In genomic region chr19:46479306-46480075, GRCm38 (mm10) we compare ENCODE assay signal across 7 mouse cellular contexts. TPM values are rescaled to one million over a fixed set of nuclear protein-coding genes. Genes with fewer than 3 reads are reported as not detected.
A peak's percentile ranks its signal among the peaks of the same experiment; 100 is the strongest.
DNase-seq lines count a peak whose midpoint lies in the region; ATAC-seq and TF ChIP-seq lines count a peak whose summit lies in the region.

No protein-coding gene starts in this region.

- TF ChIP-seq CTCF in spleen, adult 2 months (IDR thresholded peaks at IDR 0.05; ENCODE audit: extremely low read depth, insufficient read depth, insufficient read length, insufficient replicate concordance), result no peak
- no peak for TF ChIP-seq CTCF in liver, postnatal 0 days (IDR thresholded peaks at IDR 0.05; ENCODE audit: low read depth)

- peak overlapping the region; percentile 16; the same call in 1 of the 2 replicates for H3K9ac ChIP-seq in heart, embryonic 15.5 days
- no peak overlapping the region for H3K9ac ChIP-seq in liver, postnatal 0 days (replicated peaks)

- no peak for DNase-seq in spleen, adult 2 months (ENCODE audit: low read depth in 1 of 2, low spot score in 2 of 2)
- DNase-seq in spleen, adult 18-20 months, result no peak
- DNase-seq in liver, postnatal 0 days, result no peak
- no peak for DNase-seq in cerebellum, adult 9-11 months
- no peak for DNase-seq in right cerebral cortex, postnatal 10 days (ENCODE audit: low spot score in 2 of 2)

- no peak for TF ChIP-seq EP300 in liver, postnatal 0 days (IDR thresholded peaks at IDR 0.05; ENCODE audit: low read depth)

- H3K27me3 ChIP-seq in spleen, adult 2 months (ENCODE audit: control insufficient read depth, insufficient read depth, low read length), result no peaks in the 10 kb centered on the region
- no peaks in the 10 kb centered on the region for H3K27me3 ChIP-seq in heart, embryonic 15.5 days
- H3K27me3 ChIP-seq in liver, postnatal 0 days (ENCODE audit: insufficient read depth, low read length), result no peaks in the 10 kb centered on the region

- peak overlapping the region; percentile 17; the same call in 1 of the 2 replicates for H3K27ac ChIP-seq in spleen, adult 2 months (ENCODE audit: insufficient read depth, low read length)
- peak overlapping the region; percentile 83 for H3K27ac ChIP-seq in heart, embryonic 15.5 days
- no peak overlapping the region for H3K27ac ChIP-seq in liver, postnatal 0 days (ENCODE audit: low read depth)

- no peak overlapping the region for H3K4me3 ChIP-seq in spleen, adult 2 months (ENCODE audit: extremely low read depth, insufficient read depth, insufficient read length)
- no peak overlapping the region for H3K4me3 ChIP-seq in heart, embryonic 15.5 days
- no peak overlapping the region for H3K4me3 ChIP-seq in liver, postnatal 0 days (ENCODE audit: low read depth, low read length)

- 57% methylated on average over 21 of the region's 21 CpGs for WGBS in spleen, adult 2 months
- WGBS in heart, embryonic 15.5 days, result 24% methylated on average over 21 of the region's 21 CpGs
- WGBS in liver, postnatal 0 days (ENCODE audit: insufficient replicate concordance), result 55% methylated on average over 21 of the region's 21 CpGs

- TF ChIP-seq POLR2A in spleen, adult 2 months (IDR thresholded peaks at IDR 0.05; ENCODE audit: low read depth, low read length), result no peak

- no peaks in the 10 kb centered on the region for H3K9me3 ChIP-seq in heart, embryonic 15.5 days (replicated peaks)
- H3K9me3 ChIP-seq in liver, postnatal 0 days (ENCODE audit: low read length), result no peaks in the 10 kb centered on the region

- 0 out of 2 replicates have a peak overlapping the region, but pooled peaks have one; percentile 5 for H3K4me2 ChIP-seq in heart, embryonic 15.5 days
- no peak overlapping the region for H3K4me2 ChIP-seq in liver, postnatal 0 days (ENCODE audit: low read depth, low read length)

- H3K36me3 ChIP-seq in spleen, adult 2 months (ENCODE audit: control insufficient read depth, insufficient read depth, low read length), result peaks cover 14% of the 10 kb centered on the region
- H3K36me3 ChIP-seq in heart, embryonic 15.5 days, result peaks cover 9% of the 10 kb centered on the region; the same call in 1 of the 2 replicates
- H3K36me3 ChIP-seq in liver, postnatal 0 days (replicated peaks; ENCODE audit: insufficient read depth, low read length), result peaks cover 9% of the 10 kb centered on the region; the same call in 1 of the 2 replicates

- ATAC-seq in heart, embryonic 15.5 days (replicated peaks; ENCODE audit: insufficient number of reproducible peaks, insufficient read depth, low FRiP score, low read depth), result peak; percentile 5; the same call in 1 of the 2 replicates
- peak; percentile 20; the same call in 1 of the 2 replicates for ATAC-seq in liver, postnatal 0 days
- ATAC-seq in erythroblast, adult 5-6 weeks (replicated peaks; ENCODE audit: low FRiP score, poor library complexity, severe bottlenecking), result no peak

- peaks cover 15% of the 10 kb centered on the region; the same call in 1 of the 2 replicates for H3K4me1 ChIP-seq in spleen, adult 2 months (ENCODE audit: control insufficient read depth, insufficient read depth, insufficient read length)
- H3K4me1 ChIP-seq in heart, embryonic 15.5 days (replicated peaks), result peaks cover 74% of the 10 kb centered on the region
- peaks cover 42% of the 10 kb centered on the region for H3K4me1 ChIP-seq in liver, postnatal 0 days (ENCODE audit: insufficient read depth)

RNA-seq across cellular contexts. Expression of gene Trim8, which starts 22.0 kb away (rescaled TPM):
- 47.1 and 58.4 TPM in 2 replicates for polyA plus RNA-seq in spleen, adult 2 months (2012; rRNA removed)
- polyA plus RNA-seq in heart, embryonic 15.5 days (2015; fragmentation: Nextera tagmentation; extraction: Ambion mirVana), result 15.9 and 19.2 TPM in 2 replicates
- polyA plus RNA-seq in liver, postnatal 0 days (2015; fragmentation: Nextera tagmentation; extraction: Ambion mirVana), result 7.9 and 9.8 TPM in 2 replicates
- 5.4 and 6.1 TPM in 2 replicates for total RNA-seq in erythroblast, adult 5-6 weeks (2015; ENCODE audit: low replicate concordance)
- 2.0 and 6.4 TPM in 2 replicates for total RNA-seq in erythroblast, adult 5-6 weeks (2017; ENCODE audit: low replicate concordance)
